In genomic region chr15:86487359-86487758, GRCm38 (mm10) we compare ENCODE assay signal across 16 mouse cellular contexts.
A peak's percentile ranks its signal among the peaks of the same experiment; 100 is the strongest.
DNase-seq lines count a peak whose midpoint lies in the region; ATAC-seq lines count a peak whose summit lies in the region.
"Had no signal": no experiment of that assay in that cellular context is flagged by ENCODE, and none has a peak within 500 bp of the region (broad histone marks: within the 10 kb centered on the region; RNA-seq: fewer than 3 reads in every experiment).

No protein-coding gene starts in this region.

- DNase-seq in forebrain, embryonic 10.5 days (ENCODE audit: extremely low spot score, low spot score), result no peak
- DNase-seq in layer of hippocampus, adult 11-12 months (ENCODE audit: low spot score), result peak; percentile 46
- DNase-seq in layer of hippocampus, adult 9-10 months (ENCODE audit: low spot score), result no peak
- peak; percentile 44 to 67 for DNase-seq in right cerebral cortex, adult 2 months (ENCODE audit: low spot score in 2 of 2)
- no peak for DNase-seq in right cerebral cortex, postnatal 4 days
- DNase-seq in heart, postnatal 25 days (ENCODE audit: low spot score), result no peak
- no peak for DNase-seq in thymus, postnatal 14 days
- DNase-seq: cerebellum, postnatal 10 days; heart, adult 2 months; heart, postnatal 10 days; lung, postnatal 14 days had no signal

- H3K27me3 ChIP-seq in forebrain, embryonic 13.5 days, result no peaks in the 10 kb centered on the region
- no peaks in the 10 kb centered on the region for H3K27me3 ChIP-seq in forebrain, embryonic 10.5 days (ENCODE audit: poor library complexity, severe bottlenecking)
- H3K27me3 ChIP-seq: liver, embryonic 12.5 days; midbrain, embryonic 12.5 days had no signal

- H3K27ac ChIP-seq in forebrain, embryonic 13.5 days, result 0 out of 2 replicates have a peak overlapping the region, but pooled peaks have one; percentile 19
- no peak overlapping the region for H3K27ac ChIP-seq in forebrain, embryonic 10.5 days
- H3K27ac ChIP-seq: heart, adult 2 months; liver, embryonic 12.5 days; midbrain, embryonic 12.5 days; neural tube, embryonic 12.5 days had no signal

- no peak overlapping the region for H3K9ac ChIP-seq in forebrain, embryonic 13.5 days
- H3K9ac ChIP-seq: liver, embryonic 12.5 days; midbrain, embryonic 12.5 days; neural tube, embryonic 12.5 days had no signal

- H3K4me2 ChIP-seq in forebrain, embryonic 13.5 days, result no peak overlapping the region
- H3K4me2 ChIP-seq: liver, embryonic 12.5 days; midbrain, embryonic 12.5 days; neural tube, embryonic 12.5 days had no signal

- H3K4me1 ChIP-seq in forebrain, embryonic 13.5 days, result peaks cover 25% of the 10 kb centered on the region
- H3K4me1 ChIP-seq in forebrain, embryonic 10.5 days, result peaks cover 17% of the 10 kb centered on the region
- H3K4me1 ChIP-seq: liver, embryonic 12.5 days had no signal

- peak; percentile 27; the same call in 1 of the 2 replicates for ATAC-seq in forebrain, embryonic 13.5 days
- ATAC-seq: intestine, embryonic 16.5 days; liver, embryonic 12.5 days had no signal

- intact Hi-C loops in heart, postnatal 25 days (cut with DNase I), result no loop called here

- no peaks in the 10 kb centered on the region for H3K36me3 ChIP-seq in forebrain, embryonic 13.5 days (ENCODE audit: poor library complexity, severe bottlenecking)
- H3K36me3 ChIP-seq in forebrain, embryonic 10.5 days (replicated peaks), result no peaks in the 10 kb centered on the region
- H3K36me3 ChIP-seq: liver, embryonic 12.5 days; midbrain, embryonic 12.5 days; neural tube, embryonic 12.5 days had no signal

- 38% methylated on average over 5 of the region's 5 CpGs for WGBS in forebrain, embryonic 13.5 days
- 85% methylated on average over 5 of the region's 5 CpGs for WGBS in forebrain, embryonic 10.5 days

- H3K4me3 ChIP-seq in forebrain, embryonic 13.5 days, result no peak overlapping the region
- H3K4me3 ChIP-seq in forebrain, embryonic 10.5 days, result no peak overlapping the region
- H3K4me3 ChIP-seq: heart, adult 2 months; liver, embryonic 12.5 days; midbrain, embryonic 12.5 days; neural tube, embryonic 12.5 days had no signal

- H3K9me3 ChIP-seq in forebrain, embryonic 13.5 days (replicated peaks), result no peaks in the 10 kb centered on the region
- no peaks in the 10 kb centered on the region for H3K9me3 ChIP-seq in forebrain, embryonic 10.5 days
- H3K9me3 ChIP-seq: liver, embryonic 12.5 days; midbrain, embryonic 12.5 days; neural tube, embryonic 12.5 days had no signal

Comparison
In these comparisons a context has a peak if more than half of its experiments do, and no peak if none do; other contexts are left out.
1. DNase-seq: peak in layer of hippocampus, adult 11-12 months (single experiment) and right cerebral cortex, adult 2 months (2 of 2); none in forebrain, embryonic 10.5 days (single experiment), layer of hippocampus, adult 9-10 months (single experiment), right cerebral cortex, postnatal 4 days (single experiment), heart, postnatal 25 days (single experiment) and thymus, postnatal 14 days (single experiment).